13 mouse cellular contexts compared by ENCODE assay signal in genomic region chr7:35988449-35989109, GRCm38 (mm10).
DNase-seq lines count a peak whose midpoint lies in the region; ATAC-seq and TF ChIP-seq lines count a peak whose summit lies in the region.
"Had no signal": no experiment of that assay in that cellular context is flagged by ENCODE, and none has a peak within 500 bp of the region (broad histone marks: within the 10 kb centered on the region; RNA-seq: fewer than 3 reads in every experiment).

No protein-coding gene starts in this region.

- H3K9me3 ChIP-seq in kidney, embryonic 15.5 days (replicated peaks) = no peaks in the 10 kb centered on the region
- H3K9me3 ChIP-seq in lung, embryonic 16.5 days (ENCODE audit: control insufficient read depth, low read length) = no peaks in the 10 kb centered on the region
- no peaks in the 10 kb centered on the region for H3K9me3 ChIP-seq in limb, embryonic 12.5 days
- H3K9me3 ChIP-seq: forebrain, embryonic 15.5 days had no signal

- H3K27ac ChIP-seq in kidney, embryonic 15.5 days = peak overlapping the region; percentile 7; the same call in 1 of the 2 replicates
- peak overlapping the region; percentile 36 for H3K27ac ChIP-seq in lung, embryonic 16.5 days (ENCODE audit: low read length)
- H3K27ac ChIP-seq in limb, embryonic 12.5 days = peak overlapping the region; percentile 42; the same call in 1 of the 2 replicates
- H3K27ac ChIP-seq: forebrain, embryonic 15.5 days had no signal

- 51% methylated on average over 13 of the region's 13 CpGs for WGBS in kidney, embryonic 15.5 days
- WGBS in lung, embryonic 16.5 days = 42% methylated on average over 13 of the region's 13 CpGs
- WGBS in lung, adult 2 months = 59% methylated on average over 13 of the region's 13 CpGs
- 45% methylated on average over 13 of the region's 13 CpGs for WGBS in limb, embryonic 12.5 days

- TF ChIP-seq CTCF in lung, adult 2 months (IDR thresholded peaks at IDR 0.05; ENCODE audit: insufficient read depth, low read length) = no peak

- no peak for TF ChIP-seq POLR2A in lung, adult 2 months (IDR thresholded peaks at IDR 0.05; ENCODE audit: borderline replicate concordance, extremely low read depth, low read depth, low read length)

- no peak for ATAC-seq in kidney, embryonic 15.5 days (replicated peaks; ENCODE audit: low FRiP score)
- peak; percentile 53 for ATAC-seq in lung, embryonic 16.5 days (ENCODE audit: low read depth)
- no peak; the same call in 1 of the 2 replicates for ATAC-seq in limb, embryonic 12.5 days (ENCODE audit: insufficient number of reproducible peaks, insufficient read depth, low FRiP score, low TSS enrichment, low read depth)
- ATAC-seq: intestine, postnatal 0 days had no signal

- no peaks in the 10 kb centered on the region for H3K27me3 ChIP-seq in kidney, embryonic 15.5 days
- H3K27me3 ChIP-seq in lung, embryonic 16.5 days (ENCODE audit: control insufficient read depth, insufficient read depth, low read depth, low read length) = no peaks in the 10 kb centered on the region
- no peaks in the 10 kb centered on the region for H3K27me3 ChIP-seq in limb, embryonic 12.5 days
- H3K27me3 ChIP-seq: forebrain, embryonic 15.5 days had no signal

- H3K9ac ChIP-seq in kidney, embryonic 15.5 days = no peak overlapping the region
- no peak overlapping the region for H3K9ac ChIP-seq in lung, embryonic 16.5 days (ENCODE audit: low read length)
- H3K9ac ChIP-seq in limb, embryonic 12.5 days (replicated peaks) = no peak overlapping the region
- H3K9ac ChIP-seq: forebrain, embryonic 15.5 days had no signal

- no peak for DNase-seq in kidney, adult 11 months
- no peak for DNase-seq in lung, adult 2 months
- peak; percentile 31 for DNase-seq in forelimb bud, embryonic 11.5 days (ENCODE audit: low read depth, low spot score)
- no peak for DNase-seq in ovary, postnatal 10 days (ENCODE audit: low spot score)
- DNase-seq in embryo, embryonic 11 days = no peak
- DNase-seq: cerebellum, adult 9-11 months; gastrocnemius, postnatal 14 days; thymus, postnatal 36 days had no signal

- H3K36me3 ChIP-seq in kidney, embryonic 15.5 days = no peaks in the 10 kb centered on the region
- H3K36me3 ChIP-seq in lung, embryonic 16.5 days (ENCODE audit: control insufficient read depth, insufficient read depth, low read length) = no peaks in the 10 kb centered on the region
- no peaks in the 10 kb centered on the region for H3K36me3 ChIP-seq in limb, embryonic 12.5 days
- H3K36me3 ChIP-seq: forebrain, embryonic 15.5 days had no signal

- no peak overlapping the region for H3K4me3 ChIP-seq in kidney, embryonic 15.5 days (replicated peaks)
- H3K4me3 ChIP-seq in lung, embryonic 16.5 days (ENCODE audit: low read length) = no peak overlapping the region
- H3K4me3 ChIP-seq in lung, adult 2 months (replicated peaks; ENCODE audit: extremely low read depth, low read depth, low read length) = no peak overlapping the region
- H3K4me3 ChIP-seq in limb, embryonic 12.5 days (replicated peaks) = no peak overlapping the region
- H3K4me3 ChIP-seq: forebrain, embryonic 15.5 days had no signal

- H3K4me1 ChIP-seq in kidney, embryonic 15.5 days = peaks cover 9% of the 10 kb centered on the region; the same call in 1 of the 2 replicates
- H3K4me1 ChIP-seq in lung, embryonic 16.5 days (replicated peaks; ENCODE audit: control insufficient read depth, insufficient read depth, low read length) = peaks cover 3% of the 10 kb centered on the region; the same call in 1 of the 2 replicates
- H3K4me1 ChIP-seq in lung, adult 2 months (ENCODE audit: control insufficient read depth, insufficient read depth, low read length) = 0 out of 2 replicates have a peak, but pooled peaks cover 2% of the 10 kb centered on the region
- peaks cover 30% of the 10 kb centered on the region; the same call in 1 of the 2 replicates for H3K4me1 ChIP-seq in limb, embryonic 12.5 days (replicated peaks)
- H3K4me1 ChIP-seq: forebrain, embryonic 15.5 days had no signal

- no peak overlapping the region for H3K4me2 ChIP-seq in kidney, embryonic 15.5 days
- H3K4me2 ChIP-seq in lung, embryonic 16.5 days (ENCODE audit: low read depth, low read length) = no peak overlapping the region
- no peak overlapping the region for H3K4me2 ChIP-seq in limb, embryonic 12.5 days
- H3K4me2 ChIP-seq: forebrain, embryonic 15.5 days had no signal
